Mouse (Mus musculus) heart, postnatal 0 days (tissue): ENCODE results near the gene Celf2. TPM values are rescaled to one million over a fixed set of nuclear protein-coding genes. Genes with fewer than 3 reads are reported as not detected.

ENCODE experiments used
- ATAC-seq: fragments of 200-750 bp; cut with Nextera tagmentation; 2 replicates; pipeline ENCODE4 v1.8.0; 2017; ENCODE audit warnings: low read depth, moderate number of reproducible peaks, moderate library complexity; ENCODE audit not compliant: insufficient read depth
- DNase-seq: peaks from one replicate; pipeline ENCODE4 v3.0.0-alpha.2; 2016; ENCODE audit warnings: low spot score
- H3K27ac ChIP-seq: fragments of 300-500 bp; sonication (generic); 2 replicates; pipeline ENCODE4 v1.5.1; 2014; ENCODE audit warnings: low read depth, mild to moderate bottlenecking
- H3K27me3 ChIP-seq: fragments of 300-500 bp; sonication (generic); 2 replicates; pipeline ENCODE4 v1.6.1; 2014; ENCODE audit warnings: low read length, mixed read lengths; ENCODE audit not compliant: control insufficient read depth, insufficient read depth
- H3K36me3 ChIP-seq: fragments of 300-500 bp; sonication (generic); replicated peaks from 2 replicates; pipeline ENCODE4 v1.6.1; 2014; ENCODE audit warnings: low read length, mixed read lengths; ENCODE audit not compliant: control insufficient read depth, insufficient read depth
- H3K4me1 ChIP-seq: fragments of 300-500 bp; sonication (generic); 2 replicates; pipeline ENCODE4 v1.6.1; 2014; ENCODE audit warnings: antibody characterized with exemption; ENCODE audit not compliant: control insufficient read depth, insufficient read depth
- H3K4me2 ChIP-seq: fragments of 300-500 bp; sonication (generic); 2 replicates; pipeline ENCODE4 v1.6.1; 2014; ENCODE audit warnings: low read depth, mild to moderate bottlenecking, low read length, moderate library complexity
- H3K4me3 ChIP-seq: fragments of 300-500 bp; sonication (generic); 2 replicates; pipeline ENCODE4 v1.5.1; 2014; ENCODE audit warnings: low read depth, low read length
- H3K9ac ChIP-seq: fragments of 300-500 bp; sonication (generic); replicated peaks from 2 replicates; pipeline ENCODE4 v1.6.1; 2014; ENCODE audit warnings: low read depth, low read length, mixed read lengths
- H3K9me3 ChIP-seq: fragments of 300-500 bp; sonication (generic); replicated peaks from 2 replicates; pipeline ENCODE4 v1.6.1; 2016; ENCODE audit warnings: low read length; ENCODE audit not compliant: control insufficient read depth
- CTCF ChIP-seq: IDR thresholded peaks from 2 replicates; pipeline ENCODE4 v1.5.1; 2016; ENCODE audit warnings: antibody characterized with exemption, control low read depth, low read depth
- EP300 ChIP-seq: IDR thresholded peaks from 2 replicates; pipeline ENCODE4 v1.6.1; 2016; ENCODE audit warnings: antibody characterized with exemption, low read depth
- WGBS: fragments of 180-500 bp; shearing (Covaris S2); extraction: QIAGEN DNeasy Blood & Tissue Kit; methylation state at CpG from one replicate; pipeline ENCODE4 v1.1.7; 2014; 5-methylcytosine and 5-hydroxymethylcytosine counted together
- polyA plus RNA-seq: library from polyadenylated mRNA; unstranded; fragments of >200 nt; fragmentation: Nextera tagmentation; extraction: Ambion mirVana; gene quantifications from 2 replicates; pipeline ENCODE4 v1.2.1, GENCODE M21; 2015
- total RNA-seq: library from RNA; depleted of rRNA; stranded (reverse); fragments of >200 nt; gene quantifications from 2 replicates; pipeline ENCODE4 v1.2.3, GENCODE M21; 2014; ENCODE audit warnings: low replicate concordance

Celf2 gene
- total and polyA plus RNA-seq, 2 experiments from 2014 or later, result 47.6 to 64.9 TPM

GRCm38 (mm10) chr2:7001967-7002366 is 507.4 kb downstream of the Celf2 start:
- no peak overlapping the region for H3K4me3 ChIP-seq
- no peaks in the 10 kb centered on the region for H3K27me3 ChIP-seq
- TF ChIP-seq CTCF (no peak), EP300 (no peak)
- ATAC-seq, result no peak
- no peaks in the 10 kb centered on the region for H3K36me3 ChIP-seq
- no peak for DNase-seq
- H3K27ac ChIP-seq, result no peak overlapping the region
- H3K9me3 ChIP-seq, result no peaks in the 10 kb centered on the region
- H3K9ac ChIP-seq, result no peak overlapping the region
- 49% methylated on average over 2 of the region's 2 CpGs for WGBS
- no peak overlapping the region for H3K4me2 ChIP-seq
- no peaks in the 10 kb centered on the region for H3K4me1 ChIP-seq

- H3K27me3 ChIP-seq, result no peaks in the 10 kb centered on the region
- H3K9ac ChIP-seq, result no peak overlapping the region
- H3K4me2 ChIP-seq, result peak overlapping the region; percentile 28
- peak overlapping the region; percentile 62 for H3K27ac ChIP-seq
- H3K4me3 ChIP-seq, result no peak overlapping the region
- DNase-seq (peak; percentile 36), ATAC-seq (peak; percentile 85)
- TF ChIP-seq EP300 (no peak), CTCF (no peak)
- no peaks in the 10 kb centered on the region for H3K36me3 ChIP-seq
- peaks cover 20% of the 10 kb centered on the region for H3K4me1 ChIP-seq
- H3K9me3 ChIP-seq, result no peaks in the 10 kb centered on the region
- WGBS, result 25% methylated on average over 5 of the region's 5 CpGs
Observed at GRCm38 (mm10) chr2:6991010-6991421, 518.3 kb downstream of the Celf2 start.

DNA sequence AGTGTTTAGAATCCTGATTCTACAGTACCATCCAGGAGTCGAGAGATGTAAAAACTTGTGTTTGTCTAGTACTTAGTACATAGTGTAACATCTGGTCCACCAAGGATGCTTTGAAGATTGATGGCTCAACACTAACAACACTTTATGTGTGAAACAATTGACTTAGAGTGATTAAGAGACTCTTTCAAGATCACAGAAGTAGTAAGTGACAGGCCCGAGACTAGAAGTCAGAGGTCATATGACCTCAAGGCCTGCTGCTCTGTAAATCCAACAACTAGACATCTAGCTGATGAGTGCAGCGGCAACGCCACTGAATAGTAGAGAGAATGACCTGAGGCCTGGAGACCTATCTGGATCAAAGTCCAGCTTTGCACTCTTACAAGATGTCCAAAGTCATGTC is 523.7 kb downstream of the Celf2 start:
- TF ChIP-seq CTCF (no peak), EP300 (no peak)
- ATAC-seq, result no peak
- no peaks in the 10 kb centered on the region for H3K27me3 ChIP-seq
- H3K9me3 ChIP-seq, result no peaks in the 10 kb centered on the region
- no peak overlapping the region for H3K4me3 ChIP-seq
- no peaks in the 10 kb centered on the region for H3K36me3 ChIP-seq
- peaks cover 10% of the 10 kb centered on the region; the same call in 1 of the 2 replicates for H3K4me1 ChIP-seq
- 87% methylated on average over 4 of the region's 4 CpGs for WGBS
- H3K27ac ChIP-seq, result no peak overlapping the region
- no peak for DNase-seq
- H3K9ac ChIP-seq, result no peak overlapping the region
- no peak overlapping the region for H3K4me2 ChIP-seq

DNA sequence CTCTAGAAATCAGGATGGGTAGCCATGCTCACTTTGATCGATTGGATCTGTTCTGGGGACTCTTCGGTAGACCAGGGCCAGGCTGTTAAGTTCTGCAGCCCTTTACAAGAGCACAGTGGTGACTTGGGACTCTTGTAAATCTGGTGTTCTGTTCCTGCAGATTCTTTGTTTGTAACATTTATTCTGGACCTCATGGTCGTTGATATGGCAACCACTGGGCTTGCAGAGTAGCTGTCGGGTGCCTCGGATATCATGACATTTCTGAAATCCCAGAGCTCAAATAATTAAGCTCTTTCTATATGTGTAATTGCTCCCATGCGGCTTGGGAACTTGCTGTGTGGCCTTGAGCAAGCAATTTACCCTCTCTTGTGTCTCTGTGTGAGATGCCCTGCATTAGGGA is 525.5 kb downstream of the Celf2 start:
- no peak for DNase-seq
- WGBS, result 84% methylated on average over 6 of the region's 6 CpGs
- ATAC-seq, result no peak
- no peak overlapping the region for H3K27ac ChIP-seq
- no peaks in the 10 kb centered on the region for H3K36me3 ChIP-seq
- no peaks in the 10 kb centered on the region for H3K4me1 ChIP-seq
- H3K4me2 ChIP-seq, result no peak overlapping the region
- H3K9ac ChIP-seq, result no peak overlapping the region
- no peaks in the 10 kb centered on the region for H3K9me3 ChIP-seq
- no peak overlapping the region for H3K4me3 ChIP-seq
- no peaks in the 10 kb centered on the region for H3K27me3 ChIP-seq
- no peak for TF ChIP-seq CTCF
- no peak for TF ChIP-seq EP300

GRCm38 (mm10) chr2:6976300-6976699 is 533.1 kb downstream of the Celf2 start:
- no peaks in the 10 kb centered on the region for H3K36me3 ChIP-seq
- H3K9me3 ChIP-seq, result no peaks in the 10 kb centered on the region
- H3K4me2 ChIP-seq, result no peak overlapping the region
- DNase-seq (no peak), ATAC-seq (no peak)
- no peaks in the 10 kb centered on the region for H3K4me1 ChIP-seq
- WGBS, result 95% methylated on average over 2 of the region's 2 CpGs
- H3K27me3 ChIP-seq, result no peaks in the 10 kb centered on the region
- H3K27ac ChIP-seq, result no peak overlapping the region
- TF ChIP-seq EP300, result no peak
- H3K4me3 ChIP-seq, result no peak overlapping the region
- no peak overlapping the region for H3K9ac ChIP-seq

DNA sequence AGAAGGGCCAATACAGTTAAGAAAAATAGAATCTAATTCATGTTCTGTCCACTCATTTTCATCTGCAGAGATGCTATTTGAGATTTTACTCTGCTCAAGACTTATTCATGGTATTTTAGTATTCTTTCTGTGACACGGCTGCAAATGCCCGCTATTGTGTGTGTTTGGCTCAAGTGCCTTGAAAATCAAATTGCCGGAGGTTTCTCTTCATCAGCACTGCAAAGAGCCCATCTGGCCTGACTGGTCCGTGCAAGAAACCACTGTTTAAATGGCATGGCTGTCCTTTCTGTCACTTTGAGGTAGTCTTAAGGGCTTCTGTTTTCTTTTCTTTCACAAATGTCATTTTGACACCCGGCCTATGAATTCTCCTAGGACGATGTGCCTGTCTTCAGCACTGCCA is 540.1 kb downstream of the Celf2 start:
- Histone ChIP-seq H3K27me3 (no peaks in the 10 kb centered on the region), H3K36me3 (no peaks in the 10 kb centered on the region), H3K4me3 (no peak overlapping the region), H3K27ac (no peak overlapping the region), H3K9ac (no peak overlapping the region), H3K4me1 (no peaks in the 10 kb centered on the region), H3K9me3 (no peaks in the 10 kb centered on the region), H3K4me2 (no peak overlapping the region)
- DNase-seq, result no peak
- ATAC-seq, result no peak
- WGBS, result 83% methylated on average over 6 of the region's 6 CpGs
- no peak for TF ChIP-seq EP300
- TF ChIP-seq CTCF, result no peak
